Mouse (Mus musculus): Measurements from ENCODE around the gene Plaur.

DNA sequence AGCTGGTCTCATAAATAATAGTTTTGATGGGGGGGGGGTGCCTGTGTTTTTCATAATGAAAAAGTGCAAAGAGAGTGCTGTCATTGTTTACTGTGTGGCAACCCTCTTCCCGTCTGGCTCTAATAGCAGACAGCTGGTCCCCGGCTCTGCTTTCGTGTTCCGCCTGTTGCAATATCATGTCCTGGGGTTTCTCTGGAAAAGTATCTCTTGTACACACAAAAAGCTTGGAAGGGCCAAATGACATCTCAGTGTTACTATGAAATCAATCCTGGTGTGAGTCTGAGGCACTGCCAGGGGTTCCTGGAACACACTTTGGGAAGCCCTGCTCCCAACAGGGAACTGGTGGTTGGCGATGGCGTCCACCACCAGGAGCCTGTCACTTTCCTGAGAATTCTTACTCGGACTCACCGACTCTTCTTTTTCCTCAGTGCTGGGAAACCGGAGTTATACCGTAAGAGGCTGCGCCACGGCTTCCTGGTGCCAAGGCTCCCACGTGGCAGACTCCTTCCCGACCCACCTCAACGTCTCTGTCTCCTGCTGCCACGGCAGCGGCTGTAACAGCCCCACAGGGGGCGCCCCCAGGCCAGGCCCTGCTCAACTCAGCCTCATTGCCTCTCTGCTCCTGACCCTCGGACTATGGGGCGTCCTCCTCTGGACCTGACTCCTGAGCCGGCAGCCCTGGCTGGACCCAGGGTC, 12.7 kb downstream of the Plaur start:
- TF ChIP-seq CTCF (IDR thresholded peaks at IDR 0.05; ENCODE audit: borderline replicate concordance, insufficient read depth, low read depth, low read length) (no peak; the same call in 1 of the 2 replicates), POLR2A (IDR thresholded peaks at IDR 0.05; ENCODE audit: borderline replicate concordance, insufficient read depth, low read length) (no peak)
